Mouse (Mus musculus) hindbrain, embryonic 13.5 days (tissue): Measurements from ENCODE around the gene Echs1. TPM values are rescaled to one million over a fixed set of nuclear protein-coding genes. Genes with fewer than 3 reads are reported as not detected.

Experiments used
- ATAC-seq: fragments of 200-750 bp; cut with Nextera tagmentation; 2 replicates; pipeline ENCODE4 v1.8.0; 2017; ENCODE audit warnings: moderate TSS enrichment; ENCODE audit not compliant: low FRiP score
- H3K27ac ChIP-seq: fragments of 300-500 bp; sonication (generic); 2 replicates; pipeline ENCODE4 v1.5.1; 2015; ENCODE audit warnings: inconsistent platforms, mild to moderate bottlenecking, moderate library complexity
- H3K27me3 ChIP-seq: fragments of 300-500 bp; sonication (generic); 2 replicates; pipeline ENCODE4 v1.6.1; 2015; ENCODE audit warnings: mild to moderate bottlenecking, inconsistent platforms
- H3K36me3 ChIP-seq: fragments of 300-500 bp; sonication (generic); 2 replicates; pipeline ENCODE4 v1.6.1; 2015; ENCODE audit warnings: mild to moderate bottlenecking, inconsistent platforms
- H3K4me1 ChIP-seq: fragments of 300-500 bp; sonication (generic); replicated peaks from 2 replicates; pipeline ENCODE4 v1.6.1; 2015; ENCODE audit warnings: inconsistent platforms
- H3K4me2 ChIP-seq: fragments of 300-500 bp; sonication (generic); 2 replicates; pipeline ENCODE4 v1.6.1; 2015; ENCODE audit warnings: inconsistent platforms, mild to moderate bottlenecking, moderate library complexity
- H3K4me3 ChIP-seq: fragments of 300-500 bp; sonication (generic); 2 replicates; pipeline ENCODE4 v1.5.1; 2015; ENCODE audit warnings: mild to moderate bottlenecking, inconsistent platforms
- H3K9ac ChIP-seq: fragments of 300-500 bp; sonication (generic); 2 replicates; pipeline ENCODE4 v1.6.1; 2015; ENCODE audit warnings: mild to moderate bottlenecking, inconsistent platforms
- H3K9me3 ChIP-seq: fragments of 300-500 bp; sonication (generic); 2 replicates; pipeline ENCODE4 v1.6.1; 2016; ENCODE audit warnings: inconsistent platforms
- WGBS: fragments of 180-500 bp; shearing (Covaris S2); methylation state at CpG from one replicate; pipeline ENCODE4 v1.1.7; 2015; 5-methylcytosine and 5-hydroxymethylcytosine counted together
- polyA plus RNA-seq: library from polyadenylated mRNA; unstranded; fragments of >200 nt; fragmentation: Nextera tagmentation; extraction: Ambion mirVana; gene quantifications from 2 replicates; pipeline ENCODE4 v1.2.1, GENCODE M21; 2015

Gene Echs1
- polyA plus RNA-seq, 1 experiment from 2014 or later, result 125 TPM

GRCm38 (mm10) chr7:140104009-140104408 lies 12.3 kb downstream of the Echs1 start:
- H3K27me3 ChIP-seq, result no peaks in the 10 kb centered on the region; the same call in 1 of the 2 replicates
- ATAC-seq, result no peak
- 86% methylated on average over 4 of the region's 4 CpGs for WGBS
- H3K9me3 ChIP-seq, result no peaks in the 10 kb centered on the region
- H3K4me1 ChIP-seq, result peaks cover 20% of the 10 kb centered on the region
- peaks cover 37% of the 10 kb centered on the region for H3K36me3 ChIP-seq
- no peak overlapping the region for H3K4me3 ChIP-seq
- no peak overlapping the region for H3K27ac ChIP-seq
- H3K4me2 ChIP-seq, result no peak overlapping the region
- no peak overlapping the region for H3K9ac ChIP-seq

DNA sequence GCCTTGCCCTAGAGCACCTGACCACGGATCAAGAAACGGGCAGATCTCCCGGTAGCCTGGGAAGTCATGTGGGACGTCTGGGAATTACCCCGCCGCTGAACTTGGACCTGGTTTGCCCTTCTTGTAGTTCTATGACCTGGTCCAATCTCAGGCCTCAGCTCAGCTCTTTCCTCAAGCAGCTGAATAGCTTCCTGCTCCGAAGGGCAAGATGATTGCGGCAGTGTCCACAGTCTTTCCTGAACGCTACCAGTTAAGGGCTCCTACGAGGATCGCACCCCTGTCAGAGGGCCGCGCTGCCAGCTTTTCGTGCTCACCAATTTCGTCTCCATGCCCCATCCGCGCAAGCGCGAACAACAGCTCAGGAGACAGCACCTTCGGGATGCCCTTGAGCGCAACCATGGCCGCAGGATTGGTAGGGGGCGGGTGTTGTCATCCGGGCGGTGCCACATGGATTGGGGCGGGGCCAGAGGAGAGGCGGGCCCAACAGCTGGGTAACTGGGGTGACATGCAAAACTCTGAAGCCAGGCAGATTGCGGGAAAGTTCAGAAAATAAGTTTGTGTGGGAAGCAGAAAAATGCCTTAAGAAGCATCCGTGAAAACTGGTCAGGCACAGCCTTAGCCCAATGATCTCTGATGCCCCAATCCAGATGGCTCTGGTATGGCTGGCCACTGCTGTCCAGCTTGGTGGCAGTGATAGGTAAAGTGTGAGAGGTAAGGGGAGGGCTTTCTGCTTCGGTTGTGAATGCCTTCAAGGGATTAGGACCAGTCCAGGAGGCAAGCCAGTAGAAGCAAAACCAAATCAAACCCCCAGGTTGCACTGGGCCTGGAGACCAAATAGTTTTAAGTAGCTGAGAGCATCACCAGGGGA lies 14.0 kb downstream of the Echs1 start, which contains the start of gene Fuom:
Gene Fuom, minus strand, starts transcription at position 449 of the 868 bp plus-strand sequence.
- ATAC-seq, result peak; percentile 91
- H3K9me3 ChIP-seq, result no peaks in the 10 kb centered on the region
- peak within 1 kb of the TSS; percentile 41 for H3K4me3 ChIP-seq
- H3K4me2 ChIP-seq, result peak within 1 kb of the TSS; percentile 67
- H3K9ac ChIP-seq, result peak within 1 kb of the TSS; percentile 73
- peaks cover 24% of the 10 kb centered on the region for H3K36me3 ChIP-seq
- H3K4me1 ChIP-seq, result peaks cover 20% of the 10 kb centered on the region
- H3K27ac ChIP-seq, result peak within 1 kb of the TSS; percentile 27; the same call in 1 of the 2 replicates
- 2% methylated on average over 30 of the region's 30 CpGs for WGBS
- no peaks in the 10 kb centered on the region; the same call in 1 of the 2 replicates for H3K27me3 ChIP-seq

GRCm38 (mm10) chr7:140101498-140101897 lies 14.8 kb downstream of the Echs1 start:
- peaks cover 20% of the 10 kb centered on the region for H3K4me1 ChIP-seq
- peak overlapping the region; percentile 41 for H3K4me3 ChIP-seq
- WGBS, result 75% methylated on average over 10 of the region's 10 CpGs
- no peaks in the 10 kb centered on the region; the same call in 1 of the 2 replicates for H3K27me3 ChIP-seq
- H3K36me3 ChIP-seq, result peaks cover 18% of the 10 kb centered on the region
- no peak overlapping the region for H3K27ac ChIP-seq
- no peaks in the 10 kb centered on the region for H3K9me3 ChIP-seq
- ATAC-seq, result peak; percentile 50; the same call in 1 of the 2 replicates
- H3K9ac ChIP-seq, result peak overlapping the region; percentile 73
- peak overlapping the region; percentile 67 for H3K4me2 ChIP-seq

- no peak for ATAC-seq
- peaks cover 5% of the 10 kb centered on the region for H3K36me3 ChIP-seq
- WGBS, result 97% methylated on average over 1 of the region's 1 CpGs
- H3K9me3 ChIP-seq, result no peaks in the 10 kb centered on the region
- H3K4me1 ChIP-seq, result peaks cover 20% of the 10 kb centered on the region
- no peak overlapping the region for H3K4me2 ChIP-seq
- H3K27me3 ChIP-seq, result no peaks in the 10 kb centered on the region; the same call in 1 of the 2 replicates
- no peak overlapping the region for H3K4me3 ChIP-seq
- no peak overlapping the region for H3K9ac ChIP-seq
- no peak overlapping the region for H3K27ac ChIP-seq
Observed at GRCm38 (mm10) chr7:140098466-140098865, 17.8 kb downstream of the Echs1 start.

DNA sequence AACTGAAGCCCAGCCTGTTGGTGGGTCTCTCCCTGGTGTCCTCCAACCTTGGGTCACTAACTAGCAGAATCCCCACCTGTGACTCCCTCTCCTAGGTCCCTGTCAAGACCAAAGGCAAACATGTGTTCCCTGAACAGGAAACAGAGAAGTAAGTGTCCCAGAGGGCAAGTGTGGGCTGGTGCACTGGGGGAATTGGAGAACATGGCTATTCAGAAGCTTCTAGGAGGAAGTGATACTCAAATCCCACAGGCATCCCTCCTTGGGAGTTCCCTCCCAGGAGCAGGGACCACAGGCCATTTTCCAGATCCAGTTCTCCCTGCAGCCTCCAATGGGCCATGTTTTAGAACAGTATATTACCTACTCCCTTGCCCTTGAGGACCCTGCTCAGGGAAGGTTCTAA lies 20.2 kb downstream of the Echs1 start:
- H3K9me3 ChIP-seq, result no peaks in the 10 kb centered on the region; the same call in 1 of the 2 replicates
- H3K27ac ChIP-seq, result no peak overlapping the region
- H3K4me1 ChIP-seq, result peaks cover under 1% of the 10 kb centered on the region; the same call in 1 of the 2 replicates
- no peak overlapping the region for H3K4me3 ChIP-seq
- no peaks in the 10 kb centered on the region; the same call in 1 of the 2 replicates for H3K27me3 ChIP-seq
- H3K36me3 ChIP-seq, result peaks cover 5% of the 10 kb centered on the region
- H3K4me2 ChIP-seq, result no peak overlapping the region
- H3K9ac ChIP-seq, result no peak overlapping the region
- ATAC-seq, result no peak

DNA sequence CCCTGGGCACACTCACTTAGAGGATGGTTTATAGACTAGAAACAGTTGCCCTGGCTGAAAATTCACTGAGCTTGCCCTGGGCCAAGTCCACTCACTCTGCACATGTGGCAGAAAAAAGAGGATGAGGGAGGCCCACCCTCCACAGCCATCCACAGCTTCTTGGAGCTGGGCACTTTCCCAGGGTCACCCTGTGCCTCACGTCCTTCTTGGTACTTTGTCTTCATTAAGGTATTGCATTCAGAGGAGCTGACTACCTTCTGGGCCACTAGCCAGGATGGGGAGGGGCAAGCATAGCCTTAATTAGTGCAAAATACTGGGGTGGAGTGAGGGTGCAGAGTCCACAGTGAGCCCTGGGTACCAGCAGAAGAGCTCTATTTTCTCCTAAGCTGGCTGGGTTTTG lies 20.7 kb downstream of the Echs1 start:
- ATAC-seq, result 0 out of 2 replicates have a peak, but pooled peaks have one; percentile 24
- no peaks in the 10 kb centered on the region; the same call in 1 of the 2 replicates for H3K9me3 ChIP-seq
- 53% methylated on average over 1 of the region's 1 CpGs for WGBS

GRCm38 (mm10) chr7:140094954-140095353 lies 21.3 kb downstream of the Echs1 start:
- Histone ChIP-seq H3K27me3 (no peaks in the 10 kb centered on the region), H3K27ac (no peak overlapping the region), H3K9ac (no peak overlapping the region), H3K9me3 (no peaks in the 10 kb centered on the region; the same call in 1 of the 2 replicates), H3K4me2 (no peak overlapping the region), H3K4me1 (no peaks in the 10 kb centered on the region), H3K4me3 (no peak overlapping the region), H3K36me3 (peaks cover 5% of the 10 kb centered on the region)
- WGBS, result 75% methylated on average over 5 of the region's 5 CpGs
- no peak for ATAC-seq

More for the DNA sequence above, 20.7 kb downstream of the Echs1 start:
- Histone ChIP-seq H3K4me2 (no peak overlapping the region), H3K27me3 (no peaks in the 10 kb centered on the region), H3K4me3 (no peak overlapping the region), H3K9ac (no peak overlapping the region), H3K36me3 (peaks cover 5% of the 10 kb centered on the region), H3K4me1 (no peaks in the 10 kb centered on the region), H3K27ac (no peak overlapping the region)

DNA sequence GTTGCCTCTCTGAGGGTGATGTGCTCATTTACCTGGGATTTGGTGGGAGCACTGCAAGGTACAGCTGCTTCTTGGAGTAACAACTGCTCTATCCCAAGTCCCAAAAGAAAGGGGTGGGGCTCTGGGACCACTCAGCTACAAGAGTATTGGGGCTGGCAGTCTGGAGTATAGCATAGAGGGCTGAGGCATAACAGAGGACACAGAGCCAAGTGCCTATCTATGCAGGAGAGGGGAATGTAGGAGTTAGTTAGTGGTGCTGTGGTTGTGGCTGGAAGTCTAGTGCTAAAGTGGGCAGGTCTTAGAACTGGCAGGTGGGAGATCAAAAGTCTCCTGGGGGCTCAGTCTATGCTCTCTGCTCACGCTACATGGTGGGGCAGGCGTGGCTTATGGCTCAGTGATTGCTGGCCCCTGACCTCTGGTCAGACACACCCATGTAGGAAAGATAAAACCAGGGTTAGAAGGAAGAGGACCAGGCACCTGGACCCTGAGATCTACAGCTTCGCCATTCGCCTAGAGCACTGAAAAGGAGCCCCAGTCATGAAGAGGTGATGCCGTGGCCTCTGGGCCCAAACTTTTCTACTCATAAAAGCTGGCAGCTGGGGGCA lies 23.2 kb downstream of the Echs1 start, which contains the start of gene Prap1:
Gene Prap1, plus strand, starts transcription at position 472 of the 605 bp plus-strand sequence.
- H3K9me3 ChIP-seq, result no peaks in the 10 kb centered on the region; the same call in 1 of the 2 replicates
- 81% methylated on average over 5 of the region's 5 CpGs for whole genome bisulfite sequencing
- no peak within 1 kb of the TSS for H3K27ac ChIP-seq
- no peaks in the 10 kb centered on the region for H3K27me3 ChIP-seq
- H3K4me1 ChIP-seq, result no peaks in the 10 kb centered on the region
- H3K4me3 ChIP-seq, result no peak within 1 kb of the TSS
- no peak within 1 kb of the TSS for H3K9ac ChIP-seq
- no peak for ATAC-seq
- H3K4me2 ChIP-seq, result no peak within 1 kb of the TSS
- peaks cover 4% of the 10 kb centered on the region for H3K36me3 ChIP-seq

DNA sequence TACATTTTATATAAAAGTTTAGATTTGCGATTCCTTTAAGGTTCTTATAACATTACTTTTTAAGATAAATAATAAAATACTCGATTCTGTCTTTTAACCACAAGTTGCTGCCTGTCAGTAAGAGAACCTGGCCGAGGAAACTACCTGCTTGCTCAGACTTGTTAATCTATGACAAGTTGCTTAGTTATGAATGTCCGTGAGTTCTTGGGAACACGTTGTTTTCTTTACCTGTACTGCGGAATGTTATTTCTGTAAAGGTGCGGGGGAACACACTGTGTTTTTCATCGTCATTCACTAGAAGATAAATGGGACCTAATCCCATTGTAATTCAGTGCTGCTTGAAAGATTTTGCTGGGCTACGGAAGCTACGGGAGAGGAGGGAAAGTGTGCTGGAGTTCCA lies 25.7 kb downstream of the Echs1 start:
- H3K9me3 ChIP-seq, result no peaks in the 10 kb centered on the region; the same call in 1 of the 2 replicates
- no peak overlapping the region for H3K4me2 ChIP-seq
- no peaks in the 10 kb centered on the region for H3K36me3 ChIP-seq
- no peaks in the 10 kb centered on the region for H3K4me1 ChIP-seq
- no peak overlapping the region for H3K27ac ChIP-seq
- WGBS, result 81% methylated on average over 10 of the region's 10 CpGs
- no peaks in the 10 kb centered on the region for H3K27me3 ChIP-seq
- H3K4me3 ChIP-seq, result no peak overlapping the region
- ATAC-seq, result no peak
- no peak overlapping the region for H3K9ac ChIP-seq

GRCm38 (mm10) chr7:140082242-140082678 lies 34.0 kb downstream of the Echs1 start, which contains the start of gene Caly:
TSS of gene Caly (minus strand) at chr7:140082548.
- H3K27ac ChIP-seq, result peak within 1 kb of the TSS; percentile 94
- H3K9ac ChIP-seq, result peak within 1 kb of the TSS; percentile 83
- H3K4me1 ChIP-seq, result peaks cover 36% of the 10 kb centered on the region
- peak within 1 kb of the TSS; percentile 79 for H3K4me2 ChIP-seq
- 6% methylated on average over 18 of the region's 18 CpGs for WGBS
- peaks cover 6% of the 10 kb centered on the region for H3K27me3 ChIP-seq
- no peaks in the 10 kb centered on the region for H3K36me3 ChIP-seq
- ATAC-seq, result peak; percentile 90
- H3K9me3 ChIP-seq, result no peaks in the 10 kb centered on the region
- peak within 1 kb of the TSS; percentile 47 for H3K4me3 ChIP-seq

GRCm38 (mm10) chr7:140081408-140082241 lies 34.7 kb downstream of the Echs1 start:
- no peaks in the 10 kb centered on the region for H3K9me3 ChIP-seq
- peaks cover 36% of the 10 kb centered on the region for H3K4me1 ChIP-seq
- peak overlapping the region; percentile 79 for H3K4me2 ChIP-seq
- peak; percentile 23 for ATAC-seq
- H3K27me3 ChIP-seq, result peaks cover 6% of the 10 kb centered on the region
- peak overlapping the region; percentile 94 for H3K27ac ChIP-seq
- WGBS, result 13% methylated on average over 20 of the region's 20 CpGs
- H3K4me3 ChIP-seq, result peak overlapping the region; percentile 47
- peak overlapping the region; percentile 83 for H3K9ac ChIP-seq
- no peaks in the 10 kb centered on the region for H3K36me3 ChIP-seq
